Mouse (Mus musculus): ENCODE data around the gene Mnat1. TPM values are rescaled to one million over a fixed set of nuclear protein-coding genes. Genes with fewer than 3 reads are reported as not detected.

Mnat1 gene
- polyA plus RNA-seq, 1 experiment from 2014 or later, result 15.2 TPM

DNA sequence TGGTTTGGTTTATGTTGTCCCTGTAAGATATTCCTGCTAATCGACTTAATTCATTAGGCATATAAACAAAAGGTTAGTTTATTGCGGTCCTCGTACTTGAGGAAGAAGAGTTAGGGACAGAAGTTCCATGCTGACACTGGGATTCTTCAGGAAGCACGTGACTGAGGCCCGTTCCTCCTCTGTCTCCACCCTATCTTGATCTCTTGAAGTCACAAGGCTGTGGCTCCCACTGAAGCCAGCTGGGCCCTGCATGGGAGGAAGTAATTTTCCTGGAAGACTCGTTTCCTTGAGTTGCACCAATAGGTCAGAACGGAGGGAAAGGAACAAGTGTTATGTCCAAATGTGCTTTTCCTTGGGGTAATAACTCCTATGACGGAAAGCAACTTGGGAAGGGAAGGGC is 164.1 kb downstream of the Mnat1 start:
- Histone ChIP-seq H3K4me2 (replicated peaks; ENCODE audit: low read depth) (peak overlapping the region; percentile 82), H3K27ac (ENCODE audit: low read depth, low read length) (peak overlapping the region; percentile 76), H3K4me3 (ENCODE audit: low read depth, low read length) (peak overlapping the region; percentile 74), H3K9me3 (ENCODE audit: control insufficient read depth) (no peaks in the 10 kb centered on the region), H3K4me1 (replicated peaks; ENCODE audit: control insufficient read depth, insufficient read depth, low read length) (peaks cover 3% of the 10 kb centered on the region; the same call in 1 of the 2 replicates), H3K9ac (ENCODE audit: low read depth, low read length) (peak overlapping the region; percentile 69; the same call in 1 of the 2 replicates), H3K27me3 (replicated peaks; ENCODE audit: control insufficient read depth, insufficient read depth, low read length) (no peaks in the 10 kb centered on the region), H3K36me3 (ENCODE audit: control insufficient read depth, insufficient read depth) (peaks cover 7% of the 10 kb centered on the region; the same call in 1 of the 2 replicates)
- TF ChIP-seq CTCF (IDR thresholded peaks at IDR 0.05; ENCODE audit: low read depth), result no peak
- 28% methylated on average over 8 of the region's 8 CpGs for WGBS
- ATAC-seq, result peak; percentile 41; the same call in 1 of the 2 replicates

DNA sequence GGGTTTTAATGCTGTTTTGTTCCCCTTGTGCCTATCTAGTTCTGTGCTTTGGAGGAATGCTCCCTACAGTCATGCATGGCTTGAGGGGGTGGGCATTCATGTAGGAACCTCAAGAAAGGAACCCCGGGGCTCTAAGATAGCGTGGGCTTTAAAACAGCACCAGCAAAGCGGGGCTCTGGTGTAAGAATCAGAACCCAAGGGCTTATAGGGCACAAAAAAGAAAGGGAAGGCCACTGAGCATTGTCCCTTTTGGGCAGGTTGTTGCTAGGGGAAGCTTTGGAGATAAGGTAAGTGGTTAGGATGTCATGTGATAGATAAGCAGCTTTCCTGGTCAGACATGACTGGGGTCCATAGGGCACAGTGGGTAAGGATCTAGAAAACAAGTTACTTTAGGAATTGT is 165.1 kb downstream of the Mnat1 start:
- ATAC-seq, result no peak
- H3K4me2 ChIP-seq (replicated peaks; ENCODE audit: low read depth), result peak overlapping the region; percentile 82
- peaks cover 10% of the 10 kb centered on the region; the same call in 1 of the 2 replicates for H3K36me3 ChIP-seq (ENCODE audit: control insufficient read depth, insufficient read depth)
- H3K27me3 ChIP-seq (replicated peaks; ENCODE audit: control insufficient read depth, insufficient read depth, low read length), result no peaks in the 10 kb centered on the region
- H3K9me3 ChIP-seq (ENCODE audit: control insufficient read depth), result no peaks in the 10 kb centered on the region
- peaks cover 3% of the 10 kb centered on the region; the same call in 1 of the 2 replicates for H3K4me1 ChIP-seq (replicated peaks; ENCODE audit: control insufficient read depth, insufficient read depth, low read length)
- H3K27ac ChIP-seq (ENCODE audit: low read depth, low read length), result no peak overlapping the region
- no peak for TF ChIP-seq CTCF (IDR thresholded peaks at IDR 0.05; ENCODE audit: low read depth)
- H3K9ac ChIP-seq (ENCODE audit: low read depth, low read length), result no peak overlapping the region
- WGBS, result 92% methylated on average over 3 of the region's 3 CpGs
- no peak overlapping the region for H3K4me3 ChIP-seq (ENCODE audit: low read depth, low read length)

DNA sequence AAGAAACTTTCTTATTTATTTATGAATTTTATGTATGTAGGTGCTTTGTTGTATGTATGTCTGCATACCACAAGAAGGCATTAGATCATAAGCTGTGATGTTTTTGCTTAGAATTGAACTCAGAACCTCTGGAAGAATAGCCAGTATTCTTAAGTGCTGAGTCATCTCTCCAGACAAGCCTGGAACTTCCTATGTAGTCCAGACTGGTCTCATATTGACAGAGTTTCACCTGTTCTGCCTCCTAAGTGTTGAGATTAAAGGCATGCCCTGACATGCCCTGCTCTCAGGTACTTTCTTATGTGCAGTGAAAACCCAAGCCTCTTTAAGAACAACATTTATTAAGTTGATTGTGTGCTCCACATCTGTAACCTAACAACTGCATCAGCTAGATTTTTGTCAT is 171.4 kb downstream of the Mnat1 start:
- Histone ChIP-seq H3K4me2 (replicated peaks; ENCODE audit: low read depth) (no peak overlapping the region), H3K4me1 (replicated peaks; ENCODE audit: control insufficient read depth, insufficient read depth, low read length) (no peaks in the 10 kb centered on the region), H3K27me3 (replicated peaks; ENCODE audit: control insufficient read depth, insufficient read depth, low read length) (no peaks in the 10 kb centered on the region), H3K36me3 (ENCODE audit: control insufficient read depth, insufficient read depth) (peaks cover 28% of the 10 kb centered on the region), H3K9ac (ENCODE audit: low read depth, low read length) (no peak overlapping the region), H3K9me3 (ENCODE audit: control insufficient read depth) (no peaks in the 10 kb centered on the region), H3K27ac (ENCODE audit: low read depth, low read length) (no peak overlapping the region), H3K4me3 (ENCODE audit: low read depth, low read length) (no peak overlapping the region)
- no peak for ATAC-seq
- no peak for TF ChIP-seq CTCF (IDR thresholded peaks at IDR 0.05; ENCODE audit: low read depth)

DNA sequence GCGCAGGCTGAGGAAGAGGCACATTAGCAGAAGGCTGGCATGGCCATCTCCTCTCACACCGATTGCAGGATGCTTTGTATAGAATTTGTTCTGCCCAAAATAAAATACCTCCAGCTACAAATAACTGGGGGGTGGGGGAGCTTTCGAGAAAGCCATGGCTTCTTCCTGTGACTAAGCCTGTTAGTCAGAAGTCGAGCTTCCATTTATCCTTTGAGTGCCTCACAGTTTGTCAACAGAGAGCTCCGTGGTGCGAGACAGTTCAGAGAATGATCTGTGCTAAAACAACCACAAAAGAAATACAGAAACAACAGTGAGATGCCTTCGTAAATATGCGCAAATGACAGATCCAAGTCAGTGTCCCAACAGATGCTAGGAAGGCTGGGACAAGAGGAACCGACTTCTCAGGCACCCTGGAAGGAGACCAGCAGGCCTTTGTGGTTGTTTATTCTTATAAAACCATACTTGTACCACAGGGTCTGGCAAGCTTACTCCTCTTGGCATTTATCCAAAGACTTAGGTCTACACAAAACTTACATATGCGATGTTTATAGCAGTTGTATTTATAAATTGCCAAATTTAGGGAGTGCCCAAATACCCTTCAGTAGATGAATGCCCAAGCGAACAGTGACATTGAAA is 172.1 kb downstream of the Mnat1 start:
- Histone ChIP-seq H3K9me3 (ENCODE audit: control insufficient read depth) (no peaks in the 10 kb centered on the region), H3K4me1 (replicated peaks; ENCODE audit: control insufficient read depth, insufficient read depth, low read length) (no peaks in the 10 kb centered on the region), H3K27me3 (replicated peaks; ENCODE audit: control insufficient read depth, insufficient read depth, low read length) (no peaks in the 10 kb centered on the region), H3K4me3 (ENCODE audit: low read depth, low read length) (no peak overlapping the region), H3K36me3 (ENCODE audit: control insufficient read depth, insufficient read depth) (peaks cover 28% of the 10 kb centered on the region), H3K4me2 (replicated peaks; ENCODE audit: low read depth) (no peak overlapping the region), H3K9ac (ENCODE audit: low read depth, low read length) (no peak overlapping the region), H3K27ac (ENCODE audit: low read depth, low read length) (no peak overlapping the region)
- ATAC-seq, result no peak
- no peak for TF ChIP-seq CTCF (IDR thresholded peaks at IDR 0.05; ENCODE audit: low read depth)
- 62% methylated on average over 11 of the region's 11 CpGs for WGBS

DNA sequence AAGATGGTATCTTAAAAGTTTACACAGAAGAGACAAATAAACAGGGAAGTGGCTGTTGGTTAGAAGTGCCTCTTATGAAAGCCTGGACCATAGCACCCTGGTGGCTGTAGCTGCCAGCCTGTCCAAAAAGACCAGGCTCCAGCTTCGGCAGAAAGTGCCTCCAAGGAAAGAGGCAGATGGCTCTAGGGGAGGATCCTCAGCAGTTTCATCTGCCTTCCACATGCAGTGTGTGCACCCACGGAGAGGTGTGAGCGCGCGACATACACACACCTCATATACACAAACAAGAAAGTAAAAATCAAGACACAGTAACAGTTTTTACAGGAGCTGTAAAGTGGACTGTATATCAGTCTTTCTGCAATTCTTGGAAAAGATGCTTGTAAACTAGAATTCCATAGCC is 175.1 kb downstream of the Mnat1 start:
- Histone ChIP-seq H3K4me3 (ENCODE audit: low read depth, low read length) (no peak overlapping the region), H3K9me3 (ENCODE audit: control insufficient read depth) (no peaks in the 10 kb centered on the region), H3K36me3 (ENCODE audit: control insufficient read depth, insufficient read depth) (peaks cover 18% of the 10 kb centered on the region), H3K9ac (ENCODE audit: low read depth, low read length) (no peak overlapping the region), H3K4me1 (replicated peaks; ENCODE audit: control insufficient read depth, insufficient read depth, low read length) (no peaks in the 10 kb centered on the region), H3K27ac (ENCODE audit: low read depth, low read length) (no peak overlapping the region), H3K4me2 (replicated peaks; ENCODE audit: low read depth) (no peak overlapping the region), H3K27me3 (replicated peaks; ENCODE audit: control insufficient read depth, insufficient read depth, low read length) (no peaks in the 10 kb centered on the region)
- WGBS, result 95% methylated on average over 5 of the region's 5 CpGs
- ATAC-seq, result no peak
- TF ChIP-seq CTCF (IDR thresholded peaks at IDR 0.05; ENCODE audit: low read depth), result no peak

DNA sequence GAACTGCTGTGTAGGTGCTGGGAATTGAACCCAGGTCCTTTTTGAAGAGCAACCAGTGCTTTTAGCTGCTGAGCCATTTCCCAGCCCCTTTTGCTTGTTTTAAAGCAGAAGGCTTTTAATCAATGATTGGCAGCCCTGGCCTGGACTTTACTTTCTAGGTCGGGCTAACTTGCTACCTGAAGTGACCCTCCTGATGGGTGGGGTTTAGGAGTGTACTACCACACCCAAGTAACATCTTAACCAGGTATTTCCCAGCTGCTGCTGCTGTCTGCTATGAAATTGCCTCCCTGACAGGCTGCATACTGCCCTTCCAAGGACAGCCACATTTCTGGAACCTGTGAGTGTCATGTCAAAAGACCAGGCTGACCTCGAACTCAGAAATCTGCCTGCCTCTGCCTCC is 177.0 kb downstream of the Mnat1 start:
- Histone ChIP-seq H3K4me3 (ENCODE audit: low read depth, low read length) (no peak overlapping the region), H3K4me2 (replicated peaks; ENCODE audit: low read depth) (no peak overlapping the region), H3K36me3 (ENCODE audit: control insufficient read depth, insufficient read depth) (peaks cover 2% of the 10 kb centered on the region; the same call in 1 of the 2 replicates), H3K9me3 (ENCODE audit: control insufficient read depth) (no peaks in the 10 kb centered on the region), H3K27ac (ENCODE audit: low read depth, low read length) (no peak overlapping the region), H3K9ac (ENCODE audit: low read depth, low read length) (no peak overlapping the region), H3K27me3 (replicated peaks; ENCODE audit: control insufficient read depth, insufficient read depth, low read length) (no peaks in the 10 kb centered on the region), H3K4me1 (replicated peaks; ENCODE audit: control insufficient read depth, insufficient read depth, low read length) (no peaks in the 10 kb centered on the region)
- TF ChIP-seq CTCF (IDR thresholded peaks at IDR 0.05; ENCODE audit: low read depth), result no peak
- 0 out of 2 replicates have a peak, but pooled peaks have one; percentile 22 for ATAC-seq
- 63% methylated on average over 2 of the region's 2 CpGs for WGBS

Measured in intestine, postnatal 0 days (tissue).